Mouse (Mus musculus) C2C12 (cell line): ENCODE data around the gene Sult1d1.

ENCODE experiments used
- CTCF ChIP-seq: IDR thresholded peaks from one replicate; pipeline ENCODE4 v1.5.1; 2011; ENCODE audit not compliant: control insufficient read depth, insufficient read depth, insufficient read length
- MYOD1 ChIP-seq: IDR thresholded peaks from one replicate; pipeline ENCODE4 v1.6.1; 2011; ENCODE audit warnings: low read depth; ENCODE audit not compliant: control insufficient read depth, insufficient read length
- USF1 ChIP-seq: IDR thresholded peaks from one replicate; pipeline ENCODE4 v1.6.1; 2011; ENCODE audit warnings: low read depth, mild to moderate bottlenecking, control low read depth, moderate library complexity

- no peak for TF ChIP-seq MYOD1
- TF ChIP-seq CTCF = no peak
- no peak for TF ChIP-seq USF1
Measured at GRCm38 (mm10) chr5:87591494-87591893, 22.7 kb upstream of the Sult1d1 start, which contains the start of gene Sult1e1.
